Mouse (Mus musculus) olfactory bulb, adult 2 months (tissue): ENCODE data around the gene Ppp3ca.

ENCODE experiments used
- CTCF ChIP-seq: fragments of 200-500 bp; IDR thresholded peaks from 2 replicates; pipeline ENCODE4 v1.5.1; 2012; ENCODE audit warnings: low read depth, mild to moderate bottlenecking, low read length, moderate library complexity; ENCODE audit not compliant: insufficient read depth
- POLR2A ChIP-seq: fragments of 200-500 bp; IDR thresholded peaks from 2 replicates; pipeline ENCODE4 v1.6.1; 2012; ENCODE audit warnings: mild to moderate bottlenecking, low read depth, low read length, moderate library complexity; ENCODE audit not compliant: insufficient read depth

DNA sequence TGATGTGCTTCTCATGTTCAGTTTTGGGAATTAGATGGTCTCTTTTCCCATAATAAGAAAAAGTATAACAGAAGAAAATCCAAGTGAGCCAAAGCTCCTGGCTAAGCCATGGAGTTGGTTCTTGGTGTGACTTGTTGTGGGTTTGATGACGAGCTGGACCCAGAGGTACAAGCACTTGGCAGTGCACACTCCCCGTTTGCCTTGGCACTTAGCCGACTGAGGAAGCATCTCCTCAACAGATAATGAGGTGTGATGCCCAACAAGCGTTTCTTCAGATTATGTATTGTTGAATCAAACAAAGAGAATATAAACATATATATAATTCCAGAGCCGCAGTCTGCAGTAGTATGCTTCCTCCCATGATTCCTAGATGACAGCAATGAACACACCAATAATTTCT lies 101.8 kb downstream of the Ppp3ca start:
- no peak for TF ChIP-seq POLR2A
- no peak for TF ChIP-seq CTCF
